Mouse (Mus musculus) cortical plate, adult 2 months (tissue): Measurements from ENCODE around the gene Pdx1. TPM values are rescaled to one million over a fixed set of nuclear protein-coding genes. Genes with fewer than 3 reads are reported as not detected.

ENCODE experiments used
- H3K27ac ChIP-seq: fragments of 200-500 bp; 2 replicates; pipeline ENCODE4 v1.5.1; 2012; ENCODE audit warnings: low read length, control low read depth, inconsistent platforms; ENCODE audit not compliant: insufficient read depth
- H3K4me1 ChIP-seq: fragments of 200-500 bp; 2 replicates; pipeline ENCODE4 v1.6.1; 2011; ENCODE audit warnings: low read length; ENCODE audit not compliant: control insufficient read depth, insufficient read depth
- H3K4me3 ChIP-seq: fragments of 200-500 bp; 2 replicates; pipeline ENCODE4 v1.5.1; 2011; ENCODE audit warnings: mild to moderate bottlenecking, low read length, control low read depth; ENCODE audit not compliant: insufficient read depth
- CTCF ChIP-seq: fragments of 200-500 bp; IDR thresholded peaks from 2 replicates; pipeline ENCODE4 v1.5.1; 2011; ENCODE audit warnings: mild to moderate bottlenecking, control low read depth, low read length; ENCODE audit not compliant: insufficient read depth; ENCODE audit errors: extremely low read depth
- POLR2A ChIP-seq: fragments of 200-500 bp; IDR thresholded peaks from 2 replicates; pipeline ENCODE4 v1.6.1; 2011; ENCODE audit warnings: mild to moderate bottlenecking, low read length, control low read depth; ENCODE audit not compliant: insufficient read depth; ENCODE audit errors: extremely low read depth
- polyA plus RNA-seq: library from polyadenylated mRNA; depleted of rRNA; stranded (reverse); fragments of >200 nt; gene quantifications from 2 replicates; pipeline ENCODE4 v1.2.3, GENCODE M21; 2012; rRNA removed

The Pdx1 gene
- polyA plus RNA-seq, 1 experiment: not detected

- H3K27ac ChIP-seq: no peak overlapping the region
- no peaks in the 10 kb centered on the region for H3K4me1 ChIP-seq
- TF ChIP-seq CTCF (peak; percentile 76), POLR2A (no peak)
- no peak overlapping the region for H3K4me3 ChIP-seq
These were observed 53.6 kb downstream of the Pdx1 start for GRCm38 (mm10) chr5:147323237-147323917.

Other genes with a start within 250 kb of the Pdx1 start
- gene Lnx2, start 193.4 kb upstream of the Pdx1 start, polyA plus RNA-seq: 4.7 and 5.8 TPM in 2 replicates
- 69.4 and 73.0 TPM in 2 replicates for gene Polr1d, start 192.9 kb upstream of the Pdx1 start, polyA plus RNA-seq
- 1.1 and 1.4 TPM in 2 replicates for gene Gsx1, start 81.3 kb upstream of the Pdx1 start, polyA plus RNA-seq
- gene Cdx2, start 37.3 kb downstream of the Pdx1 start, polyA plus RNA-seq: not detected in 2 replicates
- not detected in 2 replicates for gene Urad, start 52.5 kb downstream of the Pdx1 start, polyA plus RNA-seq
- gene Flt3, start 130.5 kb downstream of the Pdx1 start, polyA plus RNA-seq: 6.9 and 8.8 TPM in 2 replicates
- gene Pan3, start 160.2 kb downstream of the Pdx1 start, polyA plus RNA-seq: 51.2 and 52.9 TPM in 2 replicates